Mouse (Mus musculus) midbrain, embryonic 14.5 days (tissue): ENCODE results near the gene Rgs13. TPM values are rescaled to one million over a fixed set of nuclear protein-coding genes. Genes with fewer than 3 reads are reported as not detected.

Experiments
- ATAC-seq: fragments of 200-750 bp; cut with Nextera tagmentation; 2 replicates; pipeline ENCODE4 v1.8.0; 2017; ENCODE audit warnings: moderate number of reproducible peaks, moderate library complexity; ENCODE audit not compliant: low FRiP score, low TSS enrichment
- DNase-seq: peaks from one replicate; pipeline ENCODE4 v3.0.0-alpha.2; 2015
- H3K27ac ChIP-seq: fragments of 300-500 bp; sonication (generic); replicated peaks from 2 replicates; pipeline ENCODE4 v1.5.1; 2014; ENCODE audit warnings: mild to moderate bottlenecking, low read depth, low read length, moderate library complexity
- H3K27me3 ChIP-seq: fragments of 300-500 bp; sonication (generic); 2 replicates; pipeline ENCODE4 v1.6.1; 2014; ENCODE audit warnings: low read length, control low read depth, mixed read lengths; ENCODE audit not compliant: control insufficient read depth, insufficient read depth
- H3K36me3 ChIP-seq: fragments of 300-500 bp; sonication (generic); 2 replicates; pipeline ENCODE4 v1.6.1; 2014; ENCODE audit warnings: low read length, control low read depth; ENCODE audit not compliant: control insufficient read depth, insufficient read depth
- H3K4me1 ChIP-seq: fragments of 300-500 bp; sonication (generic); 2 replicates; pipeline ENCODE4 v1.6.1; 2014; ENCODE audit warnings: mild to moderate bottlenecking, antibody characterized with exemption, low read length, control low read depth; ENCODE audit not compliant: control insufficient read depth, insufficient read depth
- H3K4me2 ChIP-seq: fragments of 300-500 bp; sonication (generic); 2 replicates; pipeline ENCODE4 v1.6.1; 2014; ENCODE audit warnings: mild to moderate bottlenecking, low read length, moderate library complexity
- H3K4me3 ChIP-seq: fragments of 300-500 bp; sonication (generic); replicated peaks from 2 replicates; pipeline ENCODE4 v1.5.1; 2014; ENCODE audit warnings: low read depth, low read length
- H3K9ac ChIP-seq: fragments of 300-500 bp; sonication (generic); replicated peaks from 2 replicates; pipeline ENCODE4 v1.6.1; 2014; ENCODE audit warnings: mild to moderate bottlenecking, low read length, moderate library complexity
- H3K9me3 ChIP-seq: fragments of 300-500 bp; sonication (generic); 2 replicates; pipeline ENCODE4 v1.6.1; 2016; ENCODE audit warnings: low read length, control low read depth, mixed read lengths; ENCODE audit not compliant: control insufficient read depth
- WGBS: fragments of 180-500 bp; shearing (Covaris S2); extraction: QIAGEN DNeasy Blood & Tissue Kit; methylation state at CpG from one replicate; pipeline ENCODE4 v1.1.7; 2014; 5-methylcytosine and 5-hydroxymethylcytosine counted together
- polyA plus RNA-seq: library from polyadenylated mRNA; unstranded; fragments of >200 nt; fragmentation: Nextera tagmentation; extraction: Ambion mirVana; gene quantifications from 2 replicates; pipeline ENCODE4 v1.2.1, GENCODE M21; 2014

The Rgs13 gene
- polyA plus RNA-seq, 1 experiment from 2014 or later: 1.6 TPM

DNA sequence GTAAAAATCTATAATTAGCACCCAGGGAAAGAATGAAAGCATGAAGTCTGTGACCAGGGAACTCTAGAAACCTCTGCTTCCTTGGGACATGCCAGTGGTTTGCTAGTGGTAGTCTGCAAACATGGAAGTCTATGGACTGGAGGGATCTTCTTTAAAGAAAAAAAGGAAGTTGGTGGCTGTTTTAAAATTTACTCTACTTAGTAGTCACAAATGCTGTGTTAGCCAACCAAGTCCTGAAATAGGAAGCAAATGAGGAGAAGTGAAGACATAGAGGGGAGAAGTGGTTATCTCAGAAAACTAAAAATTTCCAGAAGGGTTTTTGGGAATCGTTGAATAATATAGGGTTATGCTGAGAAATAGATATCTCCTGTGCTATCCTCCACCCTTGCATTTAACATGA is 37.3 kb downstream of the Rgs13 start:
- Histone ChIP-seq H3K4me3 (no peak overlapping the region), H3K9me3 (no peaks in the 10 kb centered on the region), H3K4me1 (no peaks in the 10 kb centered on the region), H3K4me2 (no peak overlapping the region), H3K27ac (no peak overlapping the region), H3K27me3 (no peaks in the 10 kb centered on the region), H3K9ac (no peak overlapping the region), H3K36me3 (no peaks in the 10 kb centered on the region)
- ATAC-seq (no peak), DNase-seq (no peak)
- 100% methylated on average over 1 of the region's 1 CpGs for WGBS

DNA sequence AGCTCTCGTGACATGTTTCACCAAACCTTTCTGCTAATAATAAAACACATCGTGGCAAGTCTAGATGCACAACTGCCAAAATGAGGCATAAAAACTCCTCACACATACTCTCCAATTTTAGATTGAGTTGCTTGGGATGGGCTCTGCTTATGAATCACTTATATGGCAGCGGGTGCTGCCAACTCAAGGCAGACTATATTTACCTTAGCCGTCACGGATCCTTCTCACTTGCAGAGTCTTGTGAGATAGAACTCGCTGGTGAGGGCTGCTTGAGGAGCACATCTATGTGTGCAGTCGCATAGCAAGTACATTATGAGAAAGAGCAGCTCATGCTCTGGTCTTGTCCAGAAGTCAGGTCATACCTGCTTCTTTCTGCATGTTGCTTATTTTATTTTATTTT is 49.2 kb downstream of the Rgs13 start:
- H3K9me3 ChIP-seq: no peaks in the 10 kb centered on the region
- H3K9ac ChIP-seq: no peak overlapping the region
- H3K36me3 ChIP-seq: no peaks in the 10 kb centered on the region
- H3K27ac ChIP-seq: no peak overlapping the region
- ATAC-seq: no peak
- WGBS: 88% methylated on average over 7 of the region's 7 CpGs
- DNase-seq: no peak
- no peak overlapping the region for H3K4me2 ChIP-seq
- H3K4me3 ChIP-seq: no peak overlapping the region
- no peaks in the 10 kb centered on the region for H3K27me3 ChIP-seq
- no peaks in the 10 kb centered on the region for H3K4me1 ChIP-seq

DNA sequence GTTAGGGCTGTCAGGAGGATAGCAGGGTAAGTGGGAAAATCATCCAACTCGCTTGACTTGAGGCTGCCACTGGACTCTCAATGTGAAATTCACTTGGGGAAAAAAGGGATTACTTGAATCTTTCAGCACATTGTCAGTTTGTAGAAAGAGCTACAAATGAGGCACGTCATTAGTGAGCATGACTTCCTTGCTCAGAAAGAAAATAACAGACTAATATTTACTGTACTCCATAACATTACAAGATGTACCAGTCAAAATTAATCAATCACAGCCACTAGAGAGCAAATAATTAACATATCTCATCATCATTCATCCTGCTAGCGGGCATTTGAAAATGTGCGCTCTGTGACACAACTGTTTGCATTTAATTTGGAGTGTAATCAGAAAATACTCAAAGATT is 57.1 kb downstream of the Rgs13 start:
- ATAC-seq: no peak
- WGBS: 59% methylated on average over 4 of the region's 4 CpGs
- no peaks in the 10 kb centered on the region for H3K27me3 ChIP-seq

GRCm38 (mm10) chr1:144119456-144119855 is 57.7 kb downstream of the Rgs13 start:
- 15% methylated on average over 2 of the region's 2 CpGs for WGBS

More for the DNA sequence above, 57.1 kb downstream of the Rgs13 start:
- Histone ChIP-seq H3K4me1 (no peaks in the 10 kb centered on the region), H3K9ac (no peak overlapping the region), H3K9me3 (no peaks in the 10 kb centered on the region), H3K27ac (no peak overlapping the region), H3K4me2 (no peak overlapping the region), H3K4me3 (no peak overlapping the region), H3K36me3 (no peaks in the 10 kb centered on the region)
- no peak for DNase-seq

GRCm38 (mm10) chr1:144115848-144116727 is 61.1 kb downstream of the Rgs13 start:
- H3K4me3 ChIP-seq: no peak overlapping the region
- no peaks in the 10 kb centered on the region for H3K9me3 ChIP-seq
- ATAC-seq (no peak), DNase-seq (no peak)
- H3K27ac ChIP-seq: no peak overlapping the region
- H3K4me2 ChIP-seq: no peak overlapping the region
- WGBS: 83% methylated on average over 6 of the region's 6 CpGs
- H3K27me3 ChIP-seq: no peaks in the 10 kb centered on the region
- H3K4me1 ChIP-seq: no peaks in the 10 kb centered on the region
- H3K36me3 ChIP-seq: no peaks in the 10 kb centered on the region
- H3K9ac ChIP-seq: no peak overlapping the region

More at GRCm38 (mm10) chr1:144119456-144119855, 57.7 kb downstream of the Rgs13 start:
- H3K36me3 ChIP-seq: no peaks in the 10 kb centered on the region
- DNase-seq (no peak), ATAC-seq (no peak)
- no peaks in the 10 kb centered on the region for H3K9me3 ChIP-seq
- no peak overlapping the region for H3K4me3 ChIP-seq
- H3K27ac ChIP-seq: no peak overlapping the region
- no peaks in the 10 kb centered on the region for H3K27me3 ChIP-seq
- no peak overlapping the region for H3K4me2 ChIP-seq
- no peak overlapping the region for H3K9ac ChIP-seq
- no peaks in the 10 kb centered on the region for H3K4me1 ChIP-seq

GRCm38 (mm10) chr1:144113438-144114074 is 63.6 kb downstream of the Rgs13 start:
- Histone ChIP-seq H3K4me2 (no peak overlapping the region), H3K27ac (no peak overlapping the region), H3K27me3 (no peaks in the 10 kb centered on the region), H3K9me3 (no peaks in the 10 kb centered on the region), H3K4me1 (no peaks in the 10 kb centered on the region), H3K4me3 (no peak overlapping the region), H3K9ac (no peak overlapping the region), H3K36me3 (no peaks in the 10 kb centered on the region)
- DNase-seq: no peak
- WGBS: 79% methylated on average over 6 of the region's 6 CpGs
- ATAC-seq: no peak

DNA sequence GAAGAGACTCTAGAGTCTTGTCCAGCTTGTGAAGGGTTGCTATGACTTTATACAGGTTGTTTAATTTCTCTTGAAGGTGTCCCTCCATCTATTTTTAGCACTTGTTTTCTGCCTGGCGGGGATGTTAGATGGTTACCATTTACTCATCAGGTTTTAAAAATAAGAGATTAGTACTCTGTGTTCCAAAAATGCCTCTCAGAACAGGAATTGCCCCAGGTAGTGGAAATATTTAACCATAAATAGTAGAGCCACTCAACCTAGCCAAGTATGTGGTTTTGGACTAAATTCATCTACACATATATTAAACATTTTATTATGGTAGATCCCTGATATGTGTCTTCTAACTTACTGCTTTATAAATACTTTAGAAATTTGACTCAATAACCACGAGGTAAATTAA is 64.2 kb downstream of the Rgs13 start:
- DNase-seq (no peak), ATAC-seq (no peak)
- no peak overlapping the region for H3K9ac ChIP-seq
- H3K4me2 ChIP-seq: no peak overlapping the region
- WGBS: 81% methylated on average over 2 of the region's 2 CpGs
- H3K9me3 ChIP-seq: no peaks in the 10 kb centered on the region
- H3K27ac ChIP-seq: no peak overlapping the region
- H3K4me1 ChIP-seq: no peaks in the 10 kb centered on the region
- no peak overlapping the region for H3K4me3 ChIP-seq
- no peaks in the 10 kb centered on the region for H3K27me3 ChIP-seq
- H3K36me3 ChIP-seq: no peaks in the 10 kb centered on the region

- Histone ChIP-seq H3K4me2 (no peak overlapping the region), H3K9ac (no peak overlapping the region), H3K27ac (no peak overlapping the region), H3K4me3 (no peak overlapping the region), H3K9me3 (no peaks in the 10 kb centered on the region), H3K4me1 (no peaks in the 10 kb centered on the region), H3K36me3 (no peaks in the 10 kb centered on the region), H3K27me3 (no peaks in the 10 kb centered on the region)
- no peak for ATAC-seq
- 74% methylated on average over 1 of the region's 1 CpGs for WGBS
- DNase-seq: no peak
Observed at GRCm38 (mm10) chr1:144098587-144099258, 78.4 kb downstream of the Rgs13 start.
